Mouse (Mus musculus): ENCODE measurements at regions not wholly inside any gene's neighbourhood (a gene's known extent, or its start where the extent isn't known, plus 50 kb on each side); places are given as distances from the start of the nearest gene placed in this dataset.
A peak's percentile ranks its signal among the peaks of the same experiment; 100 is the strongest.

DNA sequence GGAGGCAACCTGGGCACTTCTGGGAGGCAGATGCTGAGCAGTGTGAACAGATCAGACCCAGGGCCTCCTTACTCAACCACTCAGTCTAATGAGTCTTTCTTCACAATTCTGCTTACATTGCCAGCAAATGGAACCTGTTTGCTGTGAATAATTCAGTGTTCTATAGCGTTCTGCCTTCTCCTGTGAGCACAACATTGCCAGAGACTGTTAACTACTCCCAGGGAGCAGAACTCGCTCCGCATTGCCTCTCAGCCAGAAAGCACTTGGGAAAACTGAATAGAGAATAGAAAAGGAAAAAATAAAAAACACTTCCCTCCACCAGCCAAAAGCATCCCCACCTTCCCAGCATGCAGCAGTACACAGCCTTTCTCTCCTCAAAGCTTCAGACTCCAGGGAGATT is 51.5 kb downstream of the Aym1 start:
- peak overlapping the region; percentile 68 for H3K27ac ChIP-seq (ENCODE audit: low read depth, low read length)
- no peaks in the 10 kb centered on the region for H3K9me3 ChIP-seq (ENCODE audit: low read length)
- no peak overlapping the region for H3K4me3 ChIP-seq (ENCODE audit: low read depth, low read length)
- ATAC-seq, result peak; percentile 55
- no peak for TF ChIP-seq CTCF (IDR thresholded peaks at IDR 0.05; ENCODE audit: low read depth)
- WGBS, result 28% methylated on average over 3 of the region's 3 CpGs
- no peak overlapping the region for H3K4me2 ChIP-seq (ENCODE audit: low read depth)
- DNase-seq, result peak; percentile 67
- H3K27me3 ChIP-seq (ENCODE audit: insufficient read depth, low read length), result no peaks in the 10 kb centered on the region
- no peak overlapping the region for H3K9ac ChIP-seq
- H3K4me1 ChIP-seq (ENCODE audit: insufficient read depth), result peaks cover 16% of the 10 kb centered on the region; the same call in 1 of the 2 replicates
- H3K36me3 ChIP-seq (ENCODE audit: insufficient read depth), result no peaks in the 10 kb centered on the region

DNA sequence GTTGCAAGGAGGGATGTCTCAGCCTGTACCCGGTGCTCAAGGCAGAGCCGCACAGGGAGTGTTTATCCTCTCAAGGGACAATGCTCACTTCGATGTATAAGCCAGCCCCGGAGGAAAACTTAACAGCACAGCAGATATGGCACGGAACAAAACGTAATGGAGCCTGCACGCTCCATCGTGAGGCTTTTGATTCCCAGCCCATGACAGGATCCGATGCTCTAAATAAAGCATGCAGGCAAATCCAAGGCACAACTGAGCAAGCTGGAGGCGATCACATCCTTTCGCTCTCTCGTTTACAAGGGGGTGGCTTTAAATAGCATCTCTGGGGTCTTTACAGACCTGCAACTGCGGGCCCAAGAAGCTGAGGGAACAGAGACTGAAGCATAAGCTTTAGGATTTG is 53.9 kb downstream of the Aym1 start:
- no peak for TF ChIP-seq CTCF (IDR thresholded peaks at IDR 0.05; ENCODE audit: low read depth)
- Histone ChIP-seq H3K4me2 (ENCODE audit: low read depth) (no peak overlapping the region), H3K36me3 (ENCODE audit: insufficient read depth) (no peaks in the 10 kb centered on the region), H3K9ac (no peak overlapping the region; the same call in 1 of the 2 replicates), H3K4me3 (ENCODE audit: low read depth, low read length) (no peak overlapping the region), H3K27me3 (ENCODE audit: insufficient read depth, low read length) (no peaks in the 10 kb centered on the region), H3K4me1 (ENCODE audit: insufficient read depth) (peaks cover 19% of the 10 kb centered on the region; the same call in 1 of the 2 replicates), H3K9me3 (ENCODE audit: low read length) (no peaks in the 10 kb centered on the region), H3K27ac (ENCODE audit: low read depth, low read length) (peak overlapping the region; percentile 85)
- DNase-seq (peak; percentile 72), ATAC-seq (peak; percentile 61)
- 41% methylated on average over 13 of the region's 13 CpGs for WGBS

DNA sequence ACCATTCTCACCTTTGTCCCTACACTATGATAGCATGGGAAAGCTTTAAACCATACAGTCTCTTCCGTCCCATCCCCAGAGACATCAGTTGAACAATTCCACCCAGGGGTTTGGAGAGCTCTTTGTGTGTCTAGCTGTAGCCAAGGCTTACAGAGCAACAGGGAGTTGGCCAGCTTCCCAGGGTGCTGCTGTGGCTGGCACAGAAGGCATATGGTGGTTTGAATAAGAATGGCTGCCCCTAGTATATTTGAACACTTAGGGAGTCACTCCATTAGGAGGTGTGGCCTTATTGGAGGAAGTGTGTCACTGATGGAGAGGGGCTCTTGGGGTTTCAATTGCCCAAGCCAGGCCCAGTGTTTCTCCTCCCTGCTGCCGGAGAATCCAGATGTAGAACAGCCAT is 57.5 kb downstream of the Aym1 start:
- Histone ChIP-seq H3K36me3 (ENCODE audit: insufficient read depth) (no peaks in the 10 kb centered on the region), H3K4me1 (ENCODE audit: insufficient read depth) (peaks cover 16% of the 10 kb centered on the region; the same call in 1 of the 2 replicates), H3K27me3 (ENCODE audit: insufficient read depth, low read length) (no peaks in the 10 kb centered on the region), H3K9ac (no peak overlapping the region), H3K27ac (ENCODE audit: low read depth, low read length) (no peak overlapping the region), H3K4me3 (ENCODE audit: low read depth, low read length) (no peak overlapping the region), H3K4me2 (ENCODE audit: low read depth) (no peak overlapping the region), H3K9me3 (ENCODE audit: low read length) (no peaks in the 10 kb centered on the region)
- peak; percentile 66 for ATAC-seq
- DNase-seq, result peak; percentile 78
- TF ChIP-seq CTCF (IDR thresholded peaks at IDR 0.05; ENCODE audit: low read depth), result no peak
- WGBS, result 25% methylated on average over 2 of the region's 2 CpGs

DNA sequence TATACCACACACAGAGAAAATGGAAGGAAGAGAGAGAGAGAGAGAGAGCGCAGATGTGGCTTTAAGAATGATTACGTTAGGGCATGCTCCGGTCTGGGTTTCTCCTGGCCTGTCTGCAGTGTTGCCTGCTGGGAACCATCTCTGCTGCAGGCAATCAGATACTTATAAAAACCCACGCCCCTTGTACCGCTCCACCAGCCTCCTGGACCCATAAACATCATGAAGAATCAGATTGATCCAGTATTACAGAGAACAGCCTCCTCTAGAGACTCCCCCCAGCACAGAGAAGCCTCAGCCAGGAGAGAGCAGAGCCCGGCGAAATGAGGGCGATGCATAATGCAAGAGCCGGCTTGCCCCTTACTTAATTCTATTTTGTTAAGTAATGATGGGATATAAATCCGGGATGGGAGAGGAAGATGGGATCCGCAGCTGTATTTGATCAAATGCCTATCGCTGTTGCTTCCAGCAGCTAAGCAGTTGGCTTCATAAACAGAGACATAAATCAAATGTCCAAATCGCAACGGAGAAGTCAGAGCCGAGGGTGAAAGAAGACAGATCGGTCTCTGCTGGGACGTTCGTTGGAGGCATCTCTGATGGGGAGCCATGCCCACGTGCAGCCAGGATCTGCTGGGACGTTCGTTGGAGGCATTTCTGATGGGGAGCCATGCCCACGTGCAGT is 61.4 kb downstream of the Aym1 start:
- ATAC-seq (no peak), DNase-seq (no peak)
- TF ChIP-seq CTCF (IDR thresholded peaks at IDR 0.05; ENCODE audit: low read depth), result no peak
- WGBS, result 83% methylated on average over 22 of the region's 22 CpGs
- H3K27ac ChIP-seq (ENCODE audit: low read depth, low read length), result no peak overlapping the region
- H3K27me3 ChIP-seq (ENCODE audit: insufficient read depth, low read length), result no peaks in the 10 kb centered on the region
- 0 out of 2 replicates have a peak, but pooled peaks cover 3% of the 10 kb centered on the region for H3K4me1 ChIP-seq (ENCODE audit: insufficient read depth)
- no peaks in the 10 kb centered on the region for H3K9me3 ChIP-seq (ENCODE audit: low read length)
- no peaks in the 10 kb centered on the region for H3K36me3 ChIP-seq (ENCODE audit: insufficient read depth)
- H3K4me2 ChIP-seq (ENCODE audit: low read depth), result no peak overlapping the region
- H3K4me3 ChIP-seq (ENCODE audit: low read depth, low read length), result no peak overlapping the region
- no peak overlapping the region for H3K9ac ChIP-seq

DNA sequence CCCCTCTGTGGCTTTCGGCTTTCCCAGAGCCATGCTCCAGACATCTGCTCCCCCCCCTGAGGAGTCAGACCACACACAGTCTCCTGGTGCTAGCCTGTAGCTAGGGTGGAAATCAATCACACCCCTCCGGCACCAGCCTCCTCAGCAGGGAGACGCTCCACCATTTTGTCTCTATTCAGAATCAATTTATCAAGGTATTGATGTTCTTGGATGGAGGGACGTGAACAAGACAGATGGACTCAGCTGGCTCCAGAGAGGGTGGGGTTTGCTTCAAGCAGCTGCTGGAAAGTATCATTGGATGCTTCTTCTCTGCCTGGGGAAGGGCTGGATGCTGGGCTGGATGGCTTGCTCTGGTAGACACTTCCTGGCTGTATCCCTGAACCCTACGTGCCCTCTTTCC is 63.5 kb downstream of the Aym1 start:
- Histone ChIP-seq H3K9me3 (ENCODE audit: low read length) (no peaks in the 10 kb centered on the region), H3K9ac (no peak overlapping the region), H3K27me3 (ENCODE audit: insufficient read depth, low read length) (no peaks in the 10 kb centered on the region), H3K4me1 (ENCODE audit: insufficient read depth) (no peaks in the 10 kb centered on the region), H3K27ac (ENCODE audit: low read depth, low read length) (no peak overlapping the region), H3K4me3 (ENCODE audit: low read depth, low read length) (no peak overlapping the region), H3K4me2 (ENCODE audit: low read depth) (no peak overlapping the region), H3K36me3 (ENCODE audit: insufficient read depth) (no peaks in the 10 kb centered on the region)
- DNase-seq, result no peak
- no peak for ATAC-seq
- 59% methylated on average over 5 of the region's 5 CpGs for WGBS
- no peak for TF ChIP-seq CTCF (IDR thresholded peaks at IDR 0.05; ENCODE audit: low read depth)

DNA sequence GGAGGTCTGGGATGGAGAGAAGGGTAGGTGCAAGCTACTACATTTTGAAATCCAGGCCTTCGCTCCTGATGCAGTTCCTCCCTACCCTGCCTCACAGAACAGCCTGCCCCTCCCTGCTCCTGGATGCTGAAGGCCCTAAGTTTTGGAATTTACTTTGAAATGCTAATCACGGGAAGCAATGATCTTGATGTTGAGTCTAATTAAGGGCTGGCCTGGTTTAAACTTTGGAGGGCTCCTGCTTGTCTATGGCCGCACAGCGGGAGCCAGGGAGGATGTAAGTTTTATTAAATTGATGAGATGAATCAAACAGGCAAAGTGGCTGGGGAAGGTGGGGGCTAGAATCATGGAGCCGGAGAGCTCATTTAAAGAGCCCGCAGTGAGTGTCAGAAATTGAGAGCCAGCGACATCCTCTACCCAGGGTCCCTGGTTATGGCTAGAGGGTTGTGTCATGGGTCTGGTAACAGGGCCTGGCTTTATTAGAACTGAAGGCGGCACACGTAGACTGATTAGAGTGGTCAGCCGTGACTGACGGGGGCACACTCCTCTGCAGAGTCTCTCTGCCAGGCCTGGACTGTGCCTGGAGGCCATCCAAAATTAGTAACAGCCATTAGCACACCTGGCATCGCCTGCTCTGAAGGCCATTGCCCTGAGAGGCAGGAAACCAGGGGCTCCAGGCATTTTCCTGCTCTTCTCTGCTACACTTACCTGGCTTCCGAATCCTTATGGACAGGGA is 65.1 kb downstream of the Aym1 start:
- Histone ChIP-seq H3K9ac (no peak overlapping the region; the same call in 1 of the 2 replicates), H3K4me2 (ENCODE audit: low read depth) (no peak overlapping the region), H3K27ac (ENCODE audit: low read depth, low read length) (no peak overlapping the region), H3K36me3 (ENCODE audit: insufficient read depth) (no peaks in the 10 kb centered on the region), H3K9me3 (ENCODE audit: low read length) (no peaks in the 10 kb centered on the region), H3K4me3 (ENCODE audit: low read depth, low read length) (no peak overlapping the region), H3K27me3 (ENCODE audit: insufficient read depth, low read length) (no peaks in the 10 kb centered on the region), H3K4me1 (ENCODE audit: insufficient read depth) (no peaks in the 10 kb centered on the region)
- no peak for DNase-seq
- no peak for TF ChIP-seq CTCF (IDR thresholded peaks at IDR 0.05; ENCODE audit: low read depth)
- 38% methylated on average over 13 of the region's 13 CpGs for WGBS
- ATAC-seq, result no peak

DNA sequence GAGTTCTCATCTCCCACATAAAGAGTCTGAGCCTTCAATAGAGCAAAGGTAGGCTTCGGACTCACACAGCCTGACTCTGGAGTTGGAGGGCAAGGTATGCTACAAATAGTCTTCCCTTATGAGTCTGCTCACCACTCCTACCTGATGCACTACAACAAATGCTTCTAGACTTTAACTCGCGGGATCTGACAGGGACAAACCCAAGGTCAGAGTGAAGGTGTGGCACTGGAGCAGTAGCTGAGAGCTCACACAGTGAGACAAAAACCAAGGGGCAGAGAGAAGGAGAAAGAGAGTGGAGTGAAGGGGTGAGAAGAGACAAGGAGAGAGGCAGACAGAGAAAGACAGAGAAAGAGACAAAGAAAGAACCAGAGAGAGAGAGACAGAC is 65.6 kb downstream of the Aym1 start:
- Histone ChIP-seq H3K4me2 (ENCODE audit: low read depth) (no peak overlapping the region), H3K4me1 (ENCODE audit: insufficient read depth) (no peaks in the 10 kb centered on the region), H3K36me3 (ENCODE audit: insufficient read depth) (no peaks in the 10 kb centered on the region), H3K9me3 (ENCODE audit: low read length) (no peaks in the 10 kb centered on the region), H3K27ac (ENCODE audit: low read depth, low read length) (no peak overlapping the region), H3K4me3 (ENCODE audit: low read depth, low read length) (no peak overlapping the region), H3K27me3 (ENCODE audit: insufficient read depth, low read length) (no peaks in the 10 kb centered on the region), H3K9ac (no peak overlapping the region)
- DNase-seq (no peak), ATAC-seq (no peak)
- no peak for TF ChIP-seq CTCF (IDR thresholded peaks at IDR 0.05; ENCODE audit: low read depth)
- WGBS, result 85% methylated on average over 3 of the region's 3 CpGs

Data from forebrain, postnatal 0 days (tissue).